Mouse (Mus musculus) adipose tissue, adult 10 weeks (tissue): ENCODE results near the gene Bbc3. TPM values are rescaled to one million over a fixed set of nuclear protein-coding genes. Genes with fewer than 3 reads are reported as not detected.

Experiments
- polyA plus RNA-seq: library from polyadenylated mRNA; stranded (reverse); fragments of 350-450 nt; fragmentation: Illumina TruSeq; extraction: RNeasy Lipid Tissue Mini Kit (QIAGEN cat#74804); gene quantifications from one replicate; pipeline ENCODE4 v1.2.3, GENCODE M21; 2014; ENCODE audit warnings: low read depth, low replicate concordance

Gene Bbc3
- 5.7 TPM for polyA plus RNA-seq

DNA sequence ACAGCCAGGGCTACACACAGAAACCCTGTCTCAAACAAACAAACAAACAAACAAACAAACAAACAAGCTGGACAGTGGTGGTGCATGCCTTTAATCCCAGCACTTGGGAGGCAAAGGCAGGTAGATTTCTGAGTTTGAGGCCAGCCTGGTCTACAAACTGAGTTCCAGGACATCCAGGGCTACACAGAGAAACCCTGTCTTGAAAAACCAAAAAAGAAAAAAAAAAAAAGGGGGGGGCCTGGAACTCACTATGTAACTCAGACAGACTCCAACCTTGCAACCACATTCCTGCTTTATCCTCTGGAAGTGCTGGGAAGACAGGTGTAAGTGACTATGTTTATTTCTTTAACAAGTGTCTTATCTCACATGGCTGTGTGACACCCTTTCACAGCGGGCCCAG, at the start of gene Bbc3:
Gene Bbc3 (plus strand): TSS at position 301 of the 400 bp plus-strand sequence.

GRCm38 (mm10) chr7:16259110-16259590, 49.0 kb upstream of the Bbc3 start, which contains the start of gene C5ar1:
Gene C5ar1 (minus strand): TSS chr7:16259540.

GRCm38 (mm10) chr7:16273081-16273765, 35.0 kb upstream of the Bbc3 start, which contains the start of gene Inafm1:
Gene Inafm1 (minus strand): TSS chr7:16273617.

GRCm38 (mm10) chr7:16286026-16286961, 21.9 kb upstream of the Bbc3 start, which contains the start of gene Ccdc9:
Gene Ccdc9 (minus strand): TSS chr7:16286795.

Other genes starting within 250 kb of the Bbc3 start
- 3.0 TPM for gene Zfp541, start 246.6 kb upstream of the Bbc3 start, polyA plus RNA-seq
- gene Napa, start 209.9 kb upstream of the Bbc3 start, polyA plus RNA-seq, result 151 TPM
- 19.4 TPM for gene Kptn, start 188.5 kb upstream of the Bbc3 start, polyA plus RNA-seq
- gene Slc8a2, start 178.6 kb upstream of the Bbc3 start, polyA plus RNA-seq, result 0.88 TPM
- gene Meis3, start 133.3 kb upstream of the Bbc3 start, polyA plus RNA-seq, result 7.8 TPM
- 10.2 TPM for gene Dhx34, start 86.4 kb upstream of the Bbc3 start, polyA plus RNA-seq
- gene C5ar2, start 64.2 kb upstream of the Bbc3 start, polyA plus RNA-seq, result 0.96 TPM
- gene C5ar1, start 48.9 kb upstream of the Bbc3 start, polyA plus RNA-seq, result 12.3 TPM
- gene Inafm1, start 34.8 kb upstream of the Bbc3 start, polyA plus RNA-seq, result 27.0 TPM
- 90.4 TPM for gene Ccdc9, start 21.6 kb upstream of the Bbc3 start, polyA plus RNA-seq
- 63.5 TPM for gene Sae1, start 79.4 kb downstream of the Bbc3 start, polyA plus RNA-seq
- 28.5 TPM for gene Zc3h4, start 92.5 kb downstream of the Bbc3 start, polyA plus RNA-seq
- 36.6 TPM for gene Tmem160, start 144.4 kb downstream of the Bbc3 start, polyA plus RNA-seq
- not detected for gene Npas1, start 169.3 kb downstream of the Bbc3 start, polyA plus RNA-seq